Mouse (Mus musculus) NIH3T3 (cell line): Measurements from ENCODE around the gene Ucp3.
"Not testable (repeated sequence)": the region's sequence is repeated elsewhere in the genome, so short reads cannot be mapped to it uniquely, and the experiment has no call there.

Source experiments
- DNase-seq: peaks from one replicate; pipeline ENCODE4 v3.0.0-alpha.2; 2012; ENCODE audit warnings: low read depth

The Ucp3 gene

DNA sequence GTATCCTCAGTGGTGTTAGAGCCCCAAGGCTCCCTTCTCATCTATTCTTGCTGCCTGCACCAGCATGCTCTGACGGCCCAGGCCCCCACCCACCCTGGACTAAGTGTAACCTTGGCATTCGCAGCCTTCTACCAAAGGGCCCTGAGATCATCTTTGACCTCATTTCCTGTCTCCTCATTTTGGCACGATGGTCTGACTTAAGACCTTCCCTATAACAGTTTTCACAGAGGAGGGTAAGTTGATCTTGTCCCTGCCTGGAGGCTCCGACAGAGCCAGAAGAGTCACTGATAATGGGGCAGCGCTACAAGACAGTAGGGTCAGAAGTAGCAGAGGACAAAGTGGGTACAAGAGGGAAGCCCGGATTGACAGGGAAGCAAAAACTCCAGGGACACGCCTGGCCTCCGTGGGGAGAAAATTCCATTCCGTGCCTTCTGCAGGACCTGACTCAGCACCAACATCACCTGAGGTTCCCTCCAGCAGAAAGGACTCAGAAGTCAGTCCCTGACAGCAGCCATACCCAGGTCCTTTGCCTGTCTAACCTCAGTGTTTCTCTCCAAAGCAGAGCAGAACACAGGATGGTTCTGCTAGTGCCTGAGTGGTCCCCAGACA is 1.2 kb downstream of the Ucp3 start:
- DNase-seq, result no peak

DNA sequence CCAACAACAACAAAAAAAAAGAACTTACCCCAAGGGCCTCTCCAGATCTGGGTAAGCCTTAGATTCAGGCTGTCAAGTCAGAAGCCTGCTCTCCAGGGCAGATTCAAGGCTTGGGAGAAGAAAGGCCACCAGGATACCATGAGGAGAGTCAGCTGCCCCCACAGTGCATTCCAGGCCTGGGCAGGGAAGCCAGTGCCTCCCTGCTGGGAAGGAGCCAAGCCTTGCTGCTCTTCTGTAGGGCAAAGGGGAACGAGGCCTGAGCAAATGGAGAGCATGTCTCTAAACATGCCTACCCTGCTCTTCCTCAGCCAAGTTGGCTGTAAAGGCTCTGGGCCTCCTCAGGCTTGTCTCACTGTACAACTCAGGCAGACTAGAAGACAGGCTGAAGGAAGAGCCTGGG is 1.9 kb downstream of the Ucp3 start:
- peak; percentile 70 for DNase-seq

DNA sequence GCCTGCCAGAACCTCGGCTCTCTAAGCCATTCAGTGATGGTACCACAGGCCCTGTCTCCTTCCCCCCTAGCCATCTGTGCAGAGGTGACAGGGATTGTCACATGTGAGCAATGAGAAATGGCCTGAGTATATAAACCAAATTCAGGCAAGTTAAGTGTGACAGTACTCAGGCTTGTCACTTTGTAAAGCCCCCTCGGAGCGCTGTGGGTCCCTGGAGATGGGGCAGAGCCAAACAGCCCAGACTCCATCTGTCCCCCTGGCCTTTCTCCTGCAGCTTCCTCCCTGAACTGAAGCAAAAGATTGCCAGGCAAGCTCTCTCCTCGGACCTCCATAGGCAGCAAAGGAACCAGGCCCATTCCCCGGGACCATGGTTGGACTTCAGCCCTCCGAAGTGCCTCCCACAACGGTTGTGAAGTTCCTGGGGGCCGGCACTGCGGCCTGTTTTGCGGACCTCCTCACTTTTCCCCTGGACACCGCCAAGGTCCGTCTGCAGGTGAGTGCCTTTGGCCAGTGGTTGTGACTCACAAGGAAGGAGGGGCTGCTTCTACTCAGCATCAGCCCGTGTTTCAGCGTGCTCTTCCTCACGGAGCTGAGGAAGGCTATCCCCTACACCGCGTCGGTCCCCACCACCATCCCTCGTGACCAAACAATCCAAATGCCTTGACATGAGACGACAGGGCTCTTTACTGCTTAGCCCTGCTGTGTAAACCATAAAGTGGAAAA is 6.5 kb downstream of the Ucp3 start:
- no peak for DNase-seq

DNA sequence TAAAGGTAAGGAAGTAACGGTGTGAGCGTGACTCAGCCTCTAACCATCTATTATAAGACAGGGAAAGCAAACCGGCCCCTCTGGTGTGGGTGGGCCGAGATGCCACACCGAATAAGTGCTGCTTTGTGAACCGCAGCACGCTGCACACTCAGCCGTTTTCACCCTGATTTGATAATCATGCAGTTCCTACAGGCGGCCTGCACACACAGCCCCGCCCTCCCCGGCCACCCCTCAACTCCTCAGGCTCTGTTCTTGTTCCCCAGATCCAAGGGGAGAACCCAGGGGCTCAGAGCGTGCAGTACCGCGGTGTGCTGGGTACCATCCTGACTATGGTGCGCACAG is 7.0 kb downstream of the Ucp3 start:
- DNase-seq, result no peak

DNA sequence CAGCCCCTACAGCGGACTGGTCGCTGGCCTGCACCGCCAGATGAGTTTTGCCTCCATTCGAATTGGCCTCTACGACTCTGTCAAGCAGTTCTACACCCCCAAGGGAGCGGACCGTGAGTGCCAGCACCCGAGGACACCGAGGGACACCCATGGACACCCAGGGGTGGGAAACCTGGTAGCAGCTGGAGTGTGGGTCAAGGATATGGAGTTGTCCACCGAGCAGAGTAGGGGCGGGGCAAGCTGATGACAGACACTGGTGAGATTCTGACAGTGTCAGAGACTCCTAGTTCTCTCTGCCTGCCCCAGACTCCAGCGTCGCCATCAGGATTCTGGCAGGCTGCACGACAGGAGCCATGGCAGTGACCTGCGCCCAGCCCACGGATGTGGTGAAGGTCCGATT is 7.4 kb downstream of the Ucp3 start:
- DNase-seq, result no peak

DNA sequence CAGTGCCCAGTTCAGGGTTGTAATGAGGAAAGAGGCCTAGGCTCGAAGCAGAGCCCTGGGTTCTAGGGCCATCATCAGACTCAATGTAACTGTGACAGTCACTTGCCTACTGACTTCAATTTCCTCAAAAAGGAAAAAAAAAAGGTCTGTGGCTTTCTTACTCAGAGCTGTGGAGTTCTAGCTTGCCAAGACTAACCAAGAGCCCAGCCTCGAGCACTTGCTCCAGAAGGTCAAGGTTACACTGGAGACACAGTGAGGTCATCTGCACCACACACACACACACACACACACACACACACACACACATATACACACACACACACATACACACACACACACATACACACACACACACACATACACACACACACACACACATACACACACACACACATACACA is 9.3 kb downstream of the Ucp3 start:
- DNase-seq, result not testable (repeated sequence)

DNA sequence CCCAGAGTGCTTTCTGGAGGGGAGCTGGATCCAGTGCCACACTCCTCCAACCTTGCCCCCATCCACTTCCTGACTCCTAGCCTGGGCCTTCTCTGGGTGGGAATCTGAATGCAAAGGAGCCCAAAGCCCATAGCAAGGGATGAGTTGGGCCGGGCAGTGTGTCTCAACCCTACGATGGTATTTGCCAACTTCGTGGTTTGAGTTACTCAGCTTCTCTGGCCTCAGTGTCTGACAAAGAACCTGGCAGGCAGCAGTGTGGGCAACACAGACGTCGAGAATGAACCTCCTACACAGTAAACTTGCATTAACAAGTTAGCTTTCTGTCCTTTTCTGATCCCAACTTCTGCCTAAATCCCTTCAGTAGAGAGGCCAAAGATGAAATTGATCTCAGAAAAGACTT is 11.7 kb downstream of the Ucp3 start:
- peak; percentile 80 for DNase-seq

DNA sequence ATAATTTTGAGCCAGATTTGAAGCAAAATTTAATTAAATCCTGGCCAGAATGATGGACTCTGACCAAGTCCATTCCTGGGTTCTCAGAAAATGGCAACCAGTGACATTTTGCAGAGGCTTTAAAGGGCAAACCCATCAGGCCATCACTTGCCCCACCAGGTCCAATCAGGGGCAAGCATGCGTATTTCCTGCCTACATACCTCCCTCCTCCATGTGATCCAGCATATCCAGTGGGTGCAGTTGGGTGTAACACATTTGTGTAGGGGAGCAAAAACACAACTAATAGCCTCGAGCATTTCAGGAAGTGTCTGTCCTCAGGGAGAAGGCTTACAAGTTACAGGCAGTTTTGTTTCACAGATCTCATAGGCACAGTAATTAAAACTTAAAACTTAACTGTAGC is 14.5 kb downstream of the Ucp3 start:
- DNase-seq, result no peak

DNA sequence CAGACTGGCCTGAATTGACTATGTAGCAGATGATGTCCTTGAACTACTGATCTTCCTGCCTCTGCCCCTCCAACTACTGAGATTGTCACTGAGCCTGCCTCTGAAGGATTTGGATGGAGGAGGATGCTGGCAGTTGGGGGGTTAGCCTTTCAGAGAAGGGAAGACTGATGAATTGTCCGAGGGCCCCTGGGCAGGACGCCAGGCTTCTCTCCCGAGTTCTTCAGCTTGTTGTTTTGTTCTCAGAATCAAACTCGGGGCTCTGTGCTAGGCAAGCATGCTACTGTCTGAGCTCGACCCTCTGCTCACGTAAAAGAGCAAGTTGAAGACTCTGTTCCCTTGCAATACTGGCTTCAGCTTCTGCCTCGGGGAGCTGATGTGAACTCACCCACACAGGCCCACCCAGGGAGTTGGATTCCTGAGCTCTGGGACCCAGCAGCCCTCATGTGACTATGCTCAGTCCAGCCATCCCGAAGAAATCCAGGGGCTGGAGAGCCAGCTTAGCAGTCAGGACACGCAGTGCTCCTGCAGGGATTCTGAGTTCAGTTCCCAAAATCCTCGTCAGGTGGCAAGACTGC is 15.8 kb downstream of the Ucp3 start:
- peak; percentile 56 for DNase-seq

DNA sequence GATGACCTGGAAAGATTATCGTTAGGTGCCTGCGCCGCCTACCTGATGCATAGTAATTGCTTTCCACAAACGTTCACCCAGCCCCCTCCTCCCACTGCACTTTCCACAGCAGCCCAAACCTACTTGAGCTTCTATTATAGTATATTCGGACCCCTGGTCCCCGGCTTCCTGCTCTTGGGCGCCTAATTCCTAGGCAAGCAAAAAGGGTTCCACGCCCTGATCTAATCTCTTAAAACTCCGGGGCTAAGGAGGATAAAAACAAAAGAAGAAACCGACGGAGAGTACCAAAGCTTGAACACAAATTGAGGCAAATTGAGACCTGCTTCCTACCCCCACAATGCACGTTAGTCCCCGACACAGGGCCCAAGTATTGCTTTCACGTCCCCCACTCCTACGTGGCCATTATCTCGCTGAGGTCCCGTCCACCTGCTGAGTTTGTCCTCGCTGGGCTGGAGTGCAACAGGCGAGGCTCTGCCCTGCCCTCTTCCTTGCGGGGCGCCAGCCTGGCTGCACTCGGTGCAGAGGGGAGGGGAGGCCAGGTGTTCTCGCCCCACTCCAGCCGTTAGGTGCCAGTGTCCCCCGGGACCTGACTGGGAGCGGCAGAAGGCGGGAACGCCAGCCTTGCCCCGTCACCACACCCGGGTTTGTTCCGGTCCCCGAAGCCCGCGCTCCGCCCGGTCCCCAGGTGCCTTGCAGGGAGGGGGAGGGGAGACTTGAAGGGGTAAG is 19.8 kb downstream of the Ucp3 start:
- DNase-seq, result no peak

DNA sequence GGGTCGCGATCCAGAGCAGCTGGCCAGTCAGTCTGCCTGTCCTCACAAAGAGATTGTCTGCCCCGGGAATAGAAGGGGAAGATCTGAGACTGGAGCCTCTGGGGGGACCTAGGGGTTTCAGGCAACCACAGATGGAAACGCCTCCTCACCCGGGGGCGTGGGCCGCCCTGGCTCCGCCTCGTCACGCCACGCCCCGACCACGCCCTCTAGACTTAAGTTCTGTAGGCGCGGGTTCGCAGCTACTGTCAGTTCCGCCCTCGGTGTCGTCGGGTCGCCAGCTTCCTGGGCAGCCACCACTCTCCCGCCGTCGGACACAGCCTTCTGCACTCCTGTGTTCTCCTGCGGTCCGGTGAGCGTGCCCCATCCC is 20.3 kb downstream of the Ucp3 start, which contains the start of gene Ucp2:
Gene Ucp2, plus strand, starts transcription at position 221 of the 367 bp plus-strand sequence.
- peak; percentile 65 for DNase-seq

DNA sequence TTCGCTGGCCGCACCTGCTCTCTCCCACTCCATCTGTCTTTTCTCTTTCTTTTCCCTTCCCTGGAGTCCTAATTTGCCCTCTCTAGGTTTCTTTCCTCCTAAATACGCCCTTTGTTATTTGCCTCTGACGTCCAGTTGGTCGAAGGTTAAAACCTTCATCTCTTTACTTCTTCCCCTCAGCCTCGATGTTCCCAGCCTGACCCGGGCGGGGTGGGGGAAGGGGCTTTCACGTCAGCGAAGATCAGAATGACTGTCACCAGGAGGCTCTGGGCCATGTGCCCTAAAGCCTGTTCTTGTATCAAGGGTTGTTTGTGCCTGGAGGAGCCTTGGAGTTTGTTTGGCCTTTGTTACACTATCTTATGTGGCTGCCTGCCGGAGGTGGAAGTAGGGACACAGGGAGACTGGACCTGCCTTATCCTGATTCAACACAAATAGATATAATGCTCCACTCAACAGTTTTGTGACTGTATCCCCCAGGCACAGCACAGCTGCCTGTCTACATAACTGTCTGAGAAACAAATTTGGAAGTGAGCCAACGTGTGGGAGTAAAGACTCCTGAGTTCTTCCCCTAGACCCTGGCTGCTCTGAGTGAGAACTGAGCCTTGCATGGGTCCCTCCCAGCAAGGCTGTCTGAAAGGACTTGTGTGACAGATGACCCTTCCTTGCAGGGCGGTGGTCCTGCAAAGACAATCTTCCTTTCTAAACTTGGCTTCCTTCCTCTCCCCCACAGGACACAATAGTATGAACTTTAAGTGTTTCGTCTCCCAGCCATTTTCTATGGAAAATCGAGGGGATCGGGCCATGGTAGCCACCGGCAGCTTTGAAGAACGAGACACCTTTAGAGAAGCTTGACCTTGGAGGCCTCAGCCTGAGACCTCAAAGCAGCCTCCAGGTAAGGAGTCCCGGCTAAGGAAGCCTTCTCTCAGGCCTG is 21.0 kb downstream of the Ucp3 start:
- peak; percentile 89 for DNase-seq

DNA sequence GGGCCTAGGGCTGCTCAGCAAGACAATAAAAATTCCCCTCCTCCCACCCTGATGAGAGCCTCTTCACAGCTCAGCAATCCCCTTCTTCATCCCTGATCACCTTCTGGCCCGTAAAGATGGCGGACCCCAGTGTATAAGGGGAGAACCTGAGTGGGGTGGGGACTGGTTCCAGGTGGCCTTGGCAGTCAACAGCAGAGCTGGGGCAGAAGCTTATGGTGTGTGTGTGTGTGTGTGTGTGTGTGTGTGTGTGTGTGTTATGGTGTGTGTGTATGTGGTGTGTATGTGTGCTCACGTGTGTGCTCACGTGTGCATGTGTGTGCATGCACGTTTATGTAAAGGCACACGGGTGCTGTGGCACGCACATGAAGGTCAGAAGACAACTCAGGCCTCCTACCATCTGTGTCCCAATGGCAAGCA is 21.6 kb downstream of the Ucp3 start:
- no peak for DNase-seq

DNA sequence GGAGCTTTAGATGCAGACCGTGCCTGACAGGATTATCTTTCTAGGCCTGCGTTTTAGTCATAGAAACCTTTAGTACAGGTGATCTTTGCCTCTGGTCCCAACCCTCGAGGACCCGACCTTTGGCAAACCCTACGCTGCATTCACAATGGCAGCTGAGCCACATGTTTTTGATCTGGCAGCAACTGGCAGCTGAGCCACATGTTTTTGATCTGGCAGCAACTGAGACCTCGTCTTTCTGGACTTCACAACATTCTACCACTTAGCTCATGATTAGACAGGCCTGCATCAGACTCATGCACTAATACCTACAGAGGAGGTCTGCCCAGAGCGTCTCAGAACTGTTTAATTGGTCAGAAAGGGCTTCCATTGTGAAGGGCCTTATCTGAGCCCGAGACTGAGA is 22.3 kb downstream of the Ucp3 start:
- DNase-seq, result peak; percentile 58

DNA sequence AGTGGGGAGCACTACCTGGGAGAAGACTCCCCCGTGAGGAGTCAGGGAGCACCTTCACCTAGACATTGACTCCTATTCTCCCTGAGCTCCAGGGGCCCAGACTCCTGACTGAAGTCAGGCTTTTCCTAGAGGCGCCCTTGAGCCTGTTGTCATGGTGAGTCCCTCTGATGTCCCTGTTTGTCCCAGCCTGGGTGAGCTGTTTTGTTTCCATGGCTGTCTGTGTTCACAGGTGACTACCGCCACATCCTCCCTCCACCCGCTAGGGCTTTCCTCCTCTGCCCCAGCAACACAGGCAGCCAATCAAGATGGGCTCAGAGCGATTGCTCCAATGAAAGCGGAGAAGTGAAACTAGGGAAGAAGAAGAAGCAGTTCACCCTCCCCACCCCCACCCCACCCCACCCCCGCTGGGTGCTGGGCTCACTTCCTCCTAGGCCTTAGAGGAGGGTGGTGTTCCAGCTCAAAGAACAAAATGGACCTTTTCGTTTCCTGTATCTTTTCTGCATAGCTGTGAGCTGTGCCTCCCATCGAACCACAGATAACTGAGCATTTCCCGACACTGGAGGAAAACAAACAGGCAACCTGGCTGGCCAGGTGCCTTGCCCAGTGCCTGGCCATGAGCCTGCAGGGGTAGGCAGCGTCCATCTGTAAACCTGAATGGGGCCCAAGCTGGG is 22.9 kb downstream of the Ucp3 start:
- no peak for DNase-seq

DNA sequence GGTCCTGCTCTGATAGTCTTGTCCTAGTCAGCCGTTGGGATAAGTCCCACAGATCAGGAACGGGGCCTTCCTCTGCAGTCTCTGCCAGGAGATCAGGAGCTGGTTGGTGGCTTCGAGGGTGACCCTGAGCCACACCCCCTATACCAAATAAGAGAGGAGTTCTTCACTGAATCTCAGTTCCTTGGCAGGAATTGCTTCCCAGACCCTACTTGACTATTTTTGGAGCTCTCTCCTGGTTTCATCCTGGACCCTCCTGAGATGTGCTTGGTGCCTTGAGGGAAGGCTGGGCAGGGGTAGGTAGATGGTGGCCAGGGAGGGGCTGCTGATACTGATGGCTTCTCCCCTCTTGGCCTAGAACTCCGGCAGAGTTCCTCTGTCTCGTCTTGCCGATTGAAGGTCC is 23.6 kb downstream of the Ucp3 start:
- no peak for DNase-seq

DNA sequence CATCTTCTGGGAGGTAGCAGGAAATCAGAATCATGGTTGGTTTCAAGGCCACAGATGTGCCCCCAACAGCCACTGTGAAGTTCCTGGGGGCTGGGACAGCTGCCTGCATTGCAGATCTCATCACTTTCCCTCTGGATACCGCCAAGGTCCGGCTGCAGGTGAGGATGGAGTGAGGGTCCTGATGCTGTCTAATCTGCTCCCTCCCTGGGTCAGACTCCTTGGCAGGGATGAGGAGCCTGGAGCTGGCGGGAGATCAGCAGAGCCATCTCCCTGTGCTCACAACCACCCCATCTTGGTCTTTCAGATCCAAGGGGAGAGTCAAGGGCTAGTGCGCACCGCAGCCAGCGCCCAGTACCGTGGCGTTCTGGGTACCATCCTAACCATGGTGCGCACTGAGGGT is 24.0 kb downstream of the Ucp3 start:
- DNase-seq, result no peak

DNA sequence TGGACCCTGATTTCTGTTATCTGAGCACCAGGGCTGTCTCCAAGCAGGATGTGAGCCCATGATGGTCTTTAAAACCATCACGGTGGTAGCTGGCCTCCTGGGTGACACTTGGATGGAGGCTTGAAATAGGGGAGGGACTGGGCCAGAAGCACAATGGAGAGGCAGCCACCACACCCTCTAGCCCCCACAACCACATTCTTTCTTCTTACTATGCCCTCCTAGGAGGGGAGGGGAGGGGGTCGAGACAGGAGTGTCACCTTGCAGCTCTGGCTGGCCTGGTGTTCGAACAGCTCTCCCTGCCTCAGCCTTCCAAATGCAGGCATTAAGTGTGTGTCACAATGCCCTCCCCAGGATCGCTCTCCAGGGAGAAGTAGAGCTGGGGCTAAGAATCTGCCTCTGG is 24.6 kb downstream of the Ucp3 start:
- DNase-seq, result no peak

DNA sequence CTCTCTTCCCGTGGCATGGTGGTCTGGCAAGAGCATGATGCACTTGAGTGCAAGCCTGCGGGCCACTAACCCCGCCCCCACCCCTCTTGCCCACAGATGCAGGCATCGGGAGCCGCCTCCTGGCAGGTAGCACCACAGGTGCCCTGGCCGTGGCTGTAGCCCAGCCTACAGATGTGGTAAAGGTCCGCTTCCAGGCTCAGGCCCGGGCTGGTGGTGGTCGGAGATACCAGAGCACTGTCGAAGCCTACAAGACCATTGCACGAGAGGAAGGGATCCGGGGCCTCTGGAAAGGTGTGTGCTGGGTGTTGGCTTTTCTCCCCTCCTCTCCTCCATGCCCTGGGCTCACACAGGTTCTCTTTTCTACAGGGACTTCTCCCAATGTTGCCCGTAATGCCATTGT is 25.2 kb downstream of the Ucp3 start:
- no peak for DNase-seq

DNA sequence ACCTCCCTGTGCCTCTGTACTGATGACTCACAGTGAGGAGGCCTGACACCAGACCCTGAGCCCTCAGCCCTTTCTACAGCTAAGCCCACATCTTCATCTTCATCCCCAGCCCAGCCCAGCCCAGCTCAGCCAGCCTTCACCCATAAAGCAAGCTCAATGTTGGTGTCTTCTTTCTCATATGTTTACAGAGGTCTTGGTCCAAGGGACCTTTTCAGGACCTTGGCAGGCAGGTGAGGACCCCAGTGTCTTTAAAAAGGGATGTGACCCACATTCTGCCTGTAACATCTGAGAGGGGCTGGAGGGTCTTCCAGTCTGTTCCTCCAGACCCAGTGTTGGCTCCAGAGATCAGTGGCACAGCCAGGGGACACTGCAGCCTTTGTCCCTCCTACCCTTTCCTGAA is 26.7 kb downstream of the Ucp3 start:
- DNase-seq, result no peak

DNA sequence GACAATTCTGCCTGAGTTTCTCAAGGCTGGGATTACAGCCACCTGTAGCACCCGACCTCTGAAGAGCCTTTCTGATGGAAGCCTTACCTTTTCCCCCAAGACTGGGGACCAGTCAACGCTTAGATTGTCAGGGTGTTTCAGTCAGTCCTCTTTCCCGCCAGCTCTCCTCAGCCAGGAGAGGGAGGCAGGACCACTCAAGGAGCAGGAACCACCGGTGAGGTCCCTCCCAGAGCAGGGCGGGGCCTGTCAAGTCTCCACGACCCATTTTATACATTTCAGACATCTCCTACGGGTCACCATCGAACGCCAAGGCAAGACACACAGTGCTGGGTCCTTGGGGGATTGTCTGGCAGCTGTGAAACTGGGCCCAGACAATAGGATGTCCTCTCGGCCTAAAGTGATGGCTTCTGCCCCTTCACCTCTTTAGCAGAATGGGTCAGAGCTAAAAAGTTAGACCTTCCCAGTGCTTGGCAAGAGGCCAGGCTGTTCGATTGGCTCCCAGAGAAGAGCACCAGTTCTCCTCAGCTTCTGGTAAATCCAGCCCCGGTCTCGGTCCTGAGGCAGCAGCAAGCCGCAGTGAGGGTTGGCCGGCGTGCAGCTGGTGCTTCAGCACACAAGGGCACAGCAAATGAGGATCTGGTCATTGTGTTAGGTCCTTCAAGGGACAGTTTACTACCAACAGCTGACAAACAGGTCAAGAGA is 27.6 kb downstream of the Ucp3 start:
- no peak for DNase-seq
